Mouse (Mus musculus) c-Kit-positive CD71-positive TER-119-negative erythroid progenitor cells, embryonic 14.5 days (primary cell): Measurements from ENCODE around the gene Rab8a.

Experiments
- DNase-seq: peaks from one replicate; pipeline ENCODE4 v3.0.0-alpha.2; 2013; ENCODE audit warnings: low read depth

Rab8a gene

DNA sequence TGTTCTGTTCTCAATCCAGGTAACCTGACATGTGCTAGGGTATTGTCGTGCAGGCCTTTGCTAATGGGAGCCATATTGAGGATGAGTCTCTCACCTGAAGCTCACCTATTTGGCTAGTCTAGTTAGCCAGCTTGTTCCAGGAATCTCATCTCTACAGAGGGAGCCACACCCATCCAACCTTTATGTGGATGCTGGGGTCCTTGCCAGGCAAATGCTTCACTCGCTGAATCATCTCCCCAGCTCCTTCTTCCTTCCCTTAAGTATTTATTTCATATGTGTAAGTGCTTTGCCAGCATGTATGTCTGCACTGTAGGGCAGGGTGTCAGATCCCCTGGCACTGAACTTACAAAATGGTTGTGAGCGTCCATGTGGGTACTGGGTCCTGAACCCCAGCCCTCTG is 14.4 kb upstream of the Rab8a start:
- no peak for DNase-seq

- no peak for DNase-seq
Observed at GRCm38 (mm10) chr8:72147266-72147665, 13.7 kb upstream of the Rab8a start.

DNA sequence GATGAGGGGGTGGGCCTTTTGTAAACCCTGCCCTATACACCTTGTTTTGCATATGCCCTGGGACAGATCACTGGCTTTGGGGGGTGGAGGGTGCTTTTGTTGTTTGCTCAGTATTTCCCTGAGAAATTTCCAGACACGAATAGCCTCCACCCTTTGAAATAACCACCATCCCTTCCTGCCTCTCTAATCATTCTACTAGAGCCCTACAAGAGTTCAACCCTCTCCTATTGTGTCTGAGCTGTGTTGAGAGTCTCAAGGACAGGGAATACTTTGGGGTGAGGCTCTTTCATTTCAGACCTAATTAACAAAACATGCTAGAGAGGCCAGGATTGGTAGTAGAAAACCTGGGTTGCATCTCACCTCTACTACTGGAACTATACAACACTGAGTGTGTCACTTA is 11.9 kb upstream of the Rab8a start:
- DNase-seq: no peak

DNA sequence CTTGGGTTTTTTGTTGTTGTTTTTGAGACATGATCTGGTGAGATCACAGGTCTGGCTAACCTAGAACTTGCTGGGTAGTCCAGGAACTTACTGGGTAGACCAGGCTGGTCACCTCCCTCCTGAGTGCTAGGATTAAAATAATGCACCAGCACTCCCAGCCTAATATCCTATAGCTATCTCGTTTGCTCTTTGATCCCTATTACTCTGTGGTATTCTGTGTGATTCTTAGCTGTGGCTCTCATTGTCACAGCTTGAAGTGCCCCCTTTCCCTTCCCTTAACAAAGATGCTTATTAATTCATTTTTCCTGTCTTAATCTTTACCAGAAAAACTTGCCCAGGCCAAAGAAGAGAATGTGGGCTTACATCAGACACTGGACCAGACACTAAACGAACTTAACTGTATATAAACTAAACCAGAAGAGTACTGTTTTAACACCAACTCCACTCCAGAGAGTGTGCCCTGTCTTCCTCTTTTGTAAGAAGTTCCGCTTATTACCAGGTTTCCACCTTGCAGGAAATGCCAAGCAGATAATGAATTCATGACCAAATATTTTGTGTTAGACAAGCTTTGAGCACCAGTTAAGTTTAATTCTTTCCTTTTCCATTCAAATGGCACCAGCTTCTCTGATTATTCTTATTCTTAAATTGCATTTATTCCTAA is 9.5 kb upstream of the Rab8a start:
- DNase-seq: no peak

- no peak for DNase-seq
Observed at GRCm38 (mm10) chr8:72153382-72153781, 7.6 kb upstream of the Rab8a start.

DNA sequence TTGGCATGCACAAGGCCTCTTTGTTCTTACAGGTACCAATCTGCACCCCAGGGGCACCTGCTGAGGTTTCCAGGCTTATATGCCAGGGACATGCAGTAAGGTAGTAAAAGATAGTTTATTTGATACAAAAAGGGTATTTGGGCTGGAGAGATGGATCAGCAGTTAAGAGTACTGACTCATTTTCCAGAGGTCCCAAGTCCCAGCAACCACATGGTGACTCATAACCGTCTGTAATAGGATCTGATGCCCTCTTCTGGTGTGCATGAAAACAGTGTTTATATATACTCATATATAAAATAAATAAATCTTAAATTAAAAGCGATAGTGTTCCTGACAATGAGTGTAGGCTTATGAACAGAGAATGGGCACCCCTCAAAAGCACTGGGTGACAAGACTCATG is 2.9 kb upstream of the Rab8a start:
- DNase-seq: no peak

- DNase-seq: no peak
Observed at GRCm38 (mm10) chr8:72158726-72159125, 2.3 kb upstream of the Rab8a start.

DNA sequence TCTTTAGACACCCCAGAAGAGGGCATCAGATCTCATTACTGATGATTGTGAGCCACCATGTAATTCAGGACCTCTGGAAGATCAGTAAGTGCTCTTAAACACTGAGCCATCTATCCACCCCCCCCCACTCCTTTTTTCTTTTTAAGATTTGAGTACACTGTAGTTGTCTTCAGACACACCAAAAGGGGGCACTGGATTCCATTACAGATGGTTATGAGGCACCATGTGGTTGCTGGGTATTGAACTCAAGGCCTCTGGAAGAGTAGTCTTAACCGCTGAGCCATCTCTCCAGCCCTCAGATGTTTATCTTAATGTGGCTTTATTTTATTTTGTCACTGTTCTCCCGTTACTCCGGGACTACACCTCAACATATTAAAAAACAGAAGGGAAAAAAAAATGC is 993 bp upstream of the Rab8a start:
- no peak for DNase-seq

DNA sequence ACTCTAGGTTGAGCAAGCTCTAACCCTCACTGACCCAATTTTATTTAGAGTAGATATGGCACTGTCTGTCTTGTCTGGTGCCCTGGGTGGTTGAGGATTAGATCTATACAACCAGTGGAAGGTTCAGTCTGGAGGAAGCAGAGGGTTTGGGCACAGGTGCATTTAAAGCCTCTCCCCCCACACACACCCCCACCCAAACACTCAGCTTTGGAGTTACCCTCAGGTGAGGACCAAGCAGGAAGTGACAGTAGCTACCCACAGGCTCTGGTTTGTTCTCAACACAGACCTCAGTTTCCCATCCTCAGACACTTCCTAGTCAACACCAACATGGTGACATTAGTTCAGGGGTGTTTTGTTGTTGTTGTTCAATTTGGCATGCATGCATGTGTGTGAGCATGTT is 1.8 kb downstream of the Rab8a start:
- no peak for DNase-seq

DNA sequence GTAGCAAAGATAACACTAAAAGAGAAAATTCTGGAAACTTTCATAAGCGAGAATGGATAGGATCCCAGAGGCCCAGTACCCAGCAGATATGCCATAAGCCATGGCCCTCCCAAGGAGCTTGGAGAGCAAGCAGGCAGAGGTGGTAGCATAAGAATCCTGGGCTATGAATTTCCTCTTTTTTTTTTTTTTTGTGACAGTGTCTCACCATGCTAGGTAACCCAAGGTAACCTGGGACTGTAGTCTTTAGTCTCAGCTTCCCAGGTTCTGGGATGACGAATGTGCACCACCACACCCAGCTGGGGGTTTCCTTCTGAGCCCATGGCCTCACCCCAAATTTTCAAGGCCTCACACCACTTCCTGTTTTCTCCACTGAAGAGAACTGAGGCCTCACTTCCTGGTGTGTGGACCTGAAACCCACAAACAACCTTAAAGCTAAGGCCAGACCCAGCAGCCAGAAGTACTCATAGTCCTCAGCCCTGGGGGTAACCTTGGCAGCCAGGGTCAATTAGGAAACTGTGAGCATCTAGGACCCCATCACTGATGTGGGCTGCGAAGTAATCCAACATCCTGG is 8.2 kb downstream of the Rab8a start:
- DNase-seq: no peak

DNA sequence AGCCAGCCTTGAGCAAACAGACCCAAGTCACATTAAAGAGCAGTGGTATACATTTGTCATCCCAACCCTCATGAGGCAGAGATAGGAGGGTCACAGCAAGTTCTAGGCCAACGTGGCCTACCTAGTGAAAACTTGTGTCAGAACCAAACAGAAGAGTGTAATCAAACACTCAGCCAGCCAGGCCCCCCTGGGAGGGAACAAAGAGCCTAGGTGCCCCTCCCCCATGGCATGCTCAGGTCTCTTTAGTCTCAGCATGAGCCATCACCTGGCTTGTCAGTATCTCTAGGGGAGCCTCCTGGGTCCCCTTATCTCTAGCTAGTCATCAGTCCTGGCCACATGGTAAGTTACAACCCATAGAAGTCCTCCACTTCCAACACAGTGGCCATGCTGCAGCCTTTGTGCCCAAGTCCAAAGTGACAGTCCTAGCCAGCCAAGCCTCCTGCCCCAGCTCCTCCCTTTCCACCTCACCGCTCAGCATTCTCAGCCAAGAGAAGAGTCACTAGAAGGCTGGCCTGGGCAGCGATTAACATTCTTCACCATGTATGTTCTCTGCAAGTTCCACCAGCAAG is 8.8 kb downstream of the Rab8a start:
- no peak for DNase-seq

- DNase-seq: peak; percentile 56
Observed at GRCm38 (mm10) chr8:72177346-72177925, 16.4 kb downstream of the Rab8a start.

- DNase-seq: no peak
Observed at GRCm38 (mm10) chr8:72183554-72184202, 22.7 kb downstream of the Rab8a start.

DNA sequence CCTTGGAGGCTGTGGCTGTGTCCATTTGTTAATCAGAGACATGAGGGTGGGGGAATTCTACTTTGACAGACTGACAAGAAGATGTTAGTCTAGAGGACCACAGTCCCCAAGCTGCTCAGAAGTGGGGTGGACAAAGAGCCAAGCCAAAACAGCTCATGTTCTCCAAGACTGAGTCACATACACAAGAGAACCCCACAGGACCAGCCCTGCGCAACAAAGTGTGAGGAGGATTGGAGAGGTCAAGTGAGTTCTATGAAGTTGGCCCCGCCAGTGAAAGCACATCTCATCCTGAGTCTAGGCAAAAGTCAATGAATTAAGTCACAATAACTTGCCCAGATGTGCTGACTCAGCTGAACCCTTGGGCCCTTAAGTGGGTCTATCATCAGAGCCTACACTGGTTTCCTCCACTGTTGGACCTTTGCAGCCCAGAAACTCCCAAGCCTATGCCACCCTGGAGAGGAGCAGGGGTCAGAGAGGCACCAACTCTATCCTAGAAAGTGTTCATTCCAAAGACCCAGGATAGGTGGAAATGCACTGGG is 26.9 kb downstream of the Rab8a start:
- DNase-seq: no peak

DNA sequence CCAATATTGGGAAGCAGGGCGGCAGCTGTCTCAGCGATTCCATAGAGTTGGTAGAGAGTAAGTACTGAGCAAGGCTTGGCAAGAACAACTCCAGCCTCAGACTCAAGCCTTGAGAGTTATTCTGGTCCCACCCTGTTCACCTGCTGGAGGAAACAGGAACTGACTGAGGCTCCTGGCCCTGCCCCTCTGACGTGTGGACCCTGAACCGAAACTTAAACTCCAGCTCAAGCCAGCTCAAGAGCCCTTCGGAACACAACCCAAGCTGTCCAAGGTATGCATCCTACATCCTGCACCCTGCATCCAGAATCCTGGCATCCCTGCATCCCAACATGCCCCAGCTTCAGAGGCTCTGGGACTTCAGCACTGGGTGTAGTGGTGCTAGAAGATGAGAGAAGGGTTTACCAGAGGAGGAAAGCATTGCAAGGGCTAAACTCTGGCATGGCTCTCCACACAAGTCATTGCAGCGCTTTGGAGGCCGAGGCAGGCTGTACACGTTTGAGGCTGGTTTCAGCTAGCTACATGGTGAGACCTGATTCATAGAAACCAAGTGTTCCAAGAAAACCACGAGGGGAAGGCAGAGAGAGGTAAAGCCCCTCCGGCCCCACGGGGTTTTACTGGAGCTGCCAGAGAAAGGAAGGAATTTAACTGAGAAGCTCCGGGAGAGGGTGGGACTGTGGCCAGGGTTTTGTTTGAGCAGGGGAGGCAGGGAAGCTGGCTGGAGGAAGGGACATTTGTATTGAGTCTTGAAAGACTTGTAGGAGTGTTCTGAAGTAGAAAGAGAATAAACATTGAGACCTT is 28.6 kb downstream of the Rab8a start, which contains the start of gene Hsh2d:
TSS of gene Hsh2d (plus strand) at position 222 of the 798 bp plus-strand sequence.
- DNase-seq: no peak

- DNase-seq: no peak
Observed at GRCm38 (mm10) chr8:72190215-72190539, 29.2 kb downstream of the Rab8a start.

DNA sequence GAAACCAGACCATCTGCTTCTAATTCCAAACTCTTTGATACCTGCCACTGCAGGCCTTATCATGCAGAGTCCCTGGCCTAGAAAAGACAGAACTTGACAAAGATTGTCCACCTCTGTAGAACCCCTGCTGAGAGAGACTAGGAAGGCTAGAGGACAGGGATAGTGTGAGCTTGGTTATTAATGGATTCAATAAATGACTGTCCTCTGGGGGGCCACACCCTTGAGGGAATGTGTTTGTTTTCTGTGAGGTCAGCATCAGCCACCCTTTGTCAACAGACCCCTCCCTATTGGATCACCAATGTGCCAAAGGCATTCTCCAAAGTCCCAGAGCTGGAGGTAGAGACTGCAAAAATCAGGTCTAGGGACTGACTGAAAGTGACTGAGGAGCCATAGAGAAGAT is 31.1 kb downstream of the Rab8a start:
- no peak for DNase-seq

DNA sequence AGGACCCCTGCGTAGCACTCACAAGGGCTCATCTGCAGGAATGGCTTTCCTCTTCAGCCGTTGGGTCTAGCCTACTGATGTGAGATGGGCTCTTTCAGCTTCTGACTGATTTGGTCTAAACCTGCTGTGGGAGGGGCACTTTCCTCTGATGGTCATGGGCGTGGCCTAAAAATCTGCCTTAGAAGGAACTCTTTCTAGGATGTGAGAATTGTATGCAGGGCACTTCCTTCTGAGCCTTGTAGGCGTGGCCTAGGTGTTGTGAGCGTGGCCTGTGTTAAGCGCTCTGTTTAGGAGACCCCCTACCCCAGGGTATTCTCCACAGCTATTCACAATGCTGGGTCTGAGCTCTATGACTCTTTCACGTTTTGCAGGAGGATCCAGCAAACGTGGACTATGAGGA is 37.0 kb downstream of the Rab8a start:
- no peak for DNase-seq

GRCm38 (mm10) chr8:72208582-72208981 is 47.6 kb downstream of the Rab8a start:
- DNase-seq: no peak

DNA sequence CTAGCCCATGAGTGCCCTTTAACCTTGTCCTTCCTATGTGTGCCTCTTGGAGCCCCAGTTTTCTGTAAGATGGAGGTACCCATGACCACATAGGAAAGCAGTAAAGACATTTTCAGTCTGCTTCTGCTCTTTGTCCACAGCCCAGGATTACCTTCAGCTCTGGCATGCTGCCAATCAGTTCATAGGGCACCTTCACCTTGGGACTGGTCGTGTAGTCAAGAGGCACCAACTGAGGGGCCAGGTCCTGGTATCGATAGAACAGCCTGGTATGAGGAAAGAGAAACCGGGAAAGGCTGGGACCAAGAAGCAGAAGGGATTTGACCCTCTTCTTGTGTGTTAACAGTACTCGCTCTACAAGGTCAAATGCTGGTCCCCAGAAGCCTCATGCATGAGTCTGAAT is 49.2 kb downstream of the Rab8a start:
- no peak for DNase-seq

DNA sequence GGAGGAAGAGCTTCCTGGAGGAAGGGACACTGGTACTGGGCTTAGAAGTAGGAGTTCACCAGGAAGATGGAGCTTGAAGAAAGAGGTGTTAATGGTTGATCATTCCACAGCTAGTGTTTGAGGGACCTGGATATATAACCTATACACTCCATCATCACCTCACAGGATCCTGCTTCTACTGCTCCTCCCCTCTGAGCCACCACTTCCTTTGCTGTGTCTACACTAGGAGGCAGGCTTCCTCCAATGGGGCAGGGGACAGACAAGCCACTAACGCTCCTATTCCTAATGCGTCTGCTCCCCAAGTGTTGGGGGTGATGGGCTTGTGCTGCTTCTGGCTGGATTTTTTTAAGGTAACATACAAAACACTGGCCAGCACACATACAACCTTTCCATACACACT is 49.7 kb downstream of the Rab8a start:
- DNase-seq: no peak

DNA sequence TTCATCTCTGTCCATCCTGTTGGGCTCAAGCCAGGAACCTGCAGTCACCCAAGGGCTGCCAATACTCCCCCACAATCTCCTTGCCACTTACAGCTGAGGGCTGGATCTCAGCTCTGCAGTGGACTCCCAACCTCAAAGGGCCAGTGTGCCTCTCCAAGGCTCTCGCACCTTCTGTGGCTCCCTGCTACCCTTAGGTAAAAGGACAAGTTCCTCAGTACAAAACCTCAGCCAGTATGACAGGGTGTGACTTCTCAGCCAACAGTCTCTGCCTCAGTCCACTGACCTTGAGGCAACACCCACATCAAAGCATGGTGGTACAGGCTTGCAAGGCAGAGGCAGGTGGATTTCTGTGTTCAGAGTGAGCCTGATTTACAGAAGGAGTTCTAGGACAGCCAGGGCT is 50.8 kb downstream of the Rab8a start:
- no peak for DNase-seq
